Mouse (Mus musculus): ENCODE results near the gene Cfap44. TPM values are rescaled to one million over a fixed set of nuclear protein-coding genes. Genes with fewer than 3 reads are reported as not detected.

Cfap44 gene
- polyA plus RNA-seq (2014; fragmentation: Nextera tagmentation; extraction: Ambion mirVana) = 0.81 and 0.92 TPM in 2 replicates

DNA sequence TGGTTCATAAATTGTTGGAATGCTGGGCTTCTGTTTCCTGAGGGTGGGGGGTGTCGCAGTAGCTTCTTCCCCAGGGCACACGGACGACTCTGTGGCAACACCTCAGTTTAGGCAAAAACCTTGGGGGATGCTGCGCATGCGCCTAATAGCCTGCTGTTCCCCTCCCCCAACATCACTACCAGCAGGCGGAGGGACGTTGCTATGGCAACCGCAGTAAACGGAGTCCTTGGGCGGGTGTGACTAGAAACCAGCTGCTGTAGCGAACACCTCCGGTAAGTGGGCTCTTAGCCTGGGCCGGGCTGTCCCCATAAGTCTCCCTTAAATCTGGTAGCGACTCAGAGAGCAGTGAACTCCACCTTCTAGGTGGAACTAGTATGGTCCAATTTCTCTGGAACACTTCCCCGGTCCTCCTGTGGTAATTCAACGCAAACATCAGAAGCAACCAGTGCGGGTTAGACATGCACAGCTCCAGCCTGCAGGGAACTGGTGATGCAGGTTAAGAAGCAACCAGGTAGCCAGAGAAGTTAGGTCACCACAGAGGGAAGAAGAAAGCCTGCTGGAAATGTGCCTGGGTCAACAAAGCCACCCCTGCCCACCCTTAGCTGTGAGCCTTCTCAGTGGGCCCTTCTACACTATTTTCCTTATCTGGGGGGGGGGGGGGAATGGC is at the start of gene Cfap44:
Cfap44 (plus strand) TSS at position 220 of the 667 bp plus-strand sequence.
- WGBS = 2% methylated on average over 17 of the region's 17 CpGs
- peak; percentile 88 for ATAC-seq (ENCODE audit: insufficient number of reproducible peaks, low FRiP score, low TSS enrichment, low read depth)
- 0 out of 2 replicates have a peak, but pooled peaks cover 7% of the 10 kb centered on the region for H3K4me1 ChIP-seq (ENCODE audit: control insufficient read depth, insufficient read depth, low read length)
- H3K9me3 ChIP-seq (ENCODE audit: control insufficient read depth, low read length) = no peaks in the 10 kb centered on the region
- no peak within 1 kb of the TSS for H3K9ac ChIP-seq (ENCODE audit: low read length)
- no peaks in the 10 kb centered on the region for H3K27me3 ChIP-seq (ENCODE audit: control insufficient read depth, insufficient read depth, low read length)
- no peak within 1 kb of the TSS for H3K27ac ChIP-seq (replicated peaks; ENCODE audit: low read depth, low read length)
- no peak within 1 kb of the TSS for H3K4me3 ChIP-seq (ENCODE audit: low read depth, low read length)
- H3K36me3 ChIP-seq (ENCODE audit: control insufficient read depth, insufficient read depth, low read length) = no peaks in the 10 kb centered on the region
- H3K4me2 ChIP-seq (ENCODE audit: low read depth, severe bottlenecking) = peak within 1 kb of the TSS; percentile 41
- peak; percentile 96 for DNase-seq (ENCODE audit: low spot score)

DNA sequence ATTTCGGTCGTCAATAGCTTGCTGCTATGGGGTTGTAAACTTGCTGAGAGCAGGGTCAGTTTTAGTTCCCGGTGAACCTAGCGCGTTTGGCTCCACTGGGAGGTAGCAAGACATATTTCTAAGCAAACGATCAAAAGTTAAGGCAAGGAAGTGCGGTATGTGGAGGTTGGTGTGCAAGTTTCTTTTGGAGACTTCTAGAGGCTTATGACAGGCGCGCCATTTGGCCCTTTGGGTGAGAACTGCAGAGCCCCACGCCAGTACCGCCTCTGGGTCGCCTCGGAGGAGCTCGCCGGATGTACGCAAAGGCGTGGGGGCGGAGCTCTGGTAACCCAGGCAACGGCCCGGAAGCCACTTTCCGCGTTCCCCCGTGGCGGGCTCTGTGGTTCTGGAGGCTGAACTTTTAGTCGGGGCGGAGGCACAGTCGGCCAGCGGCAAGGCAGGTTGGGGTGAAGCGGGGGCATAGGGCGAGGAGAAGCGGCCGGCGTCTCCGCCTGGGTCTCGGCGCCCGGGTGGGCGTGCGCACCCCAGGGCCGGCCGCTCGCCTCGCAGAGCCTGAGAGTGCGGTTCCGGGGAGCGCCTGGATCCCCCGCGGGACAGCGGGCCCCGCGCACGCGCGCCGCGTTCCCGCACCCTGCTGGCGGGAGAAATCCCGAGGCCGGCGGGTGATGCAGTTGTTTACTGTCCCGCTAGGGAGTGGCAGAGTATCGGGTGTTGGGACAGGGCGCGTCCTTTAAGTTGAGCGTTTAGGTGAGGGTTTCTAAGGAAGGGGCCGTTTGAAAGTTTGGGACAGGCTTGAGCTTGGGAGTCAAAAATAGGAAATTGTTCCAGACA is 47.3 kb upstream of the Cfap44 start, which contains the start of gene Spice1:
Spice1 (plus strand) TSS at position 51 of the 831 bp plus-strand sequence.
- Histone ChIP-seq H3K9me3 (ENCODE audit: control insufficient read depth, low read length) (no peaks in the 10 kb centered on the region), H3K36me3 (ENCODE audit: control insufficient read depth, insufficient read depth, low read length) (no peaks in the 10 kb centered on the region), H3K4me2 (ENCODE audit: low read depth, severe bottlenecking) (peak within 1 kb of the TSS; percentile 60), H3K4me3 (ENCODE audit: low read depth, low read length) (peak within 1 kb of the TSS; percentile 80), H3K27me3 (ENCODE audit: control insufficient read depth, insufficient read depth, low read length) (no peaks in the 10 kb centered on the region), H3K4me1 (ENCODE audit: control insufficient read depth, insufficient read depth, low read length) (peaks cover 3% of the 10 kb centered on the region; the same call in 1 of the 2 replicates), H3K9ac (ENCODE audit: low read length) (peak within 1 kb of the TSS; percentile 85), H3K27ac (replicated peaks; ENCODE audit: low read depth, low read length) (peak within 1 kb of the TSS; percentile 90)
- DNase-seq (ENCODE audit: low spot score) = peak; percentile 96
- peak; percentile 98 for ATAC-seq (ENCODE audit: insufficient number of reproducible peaks, low FRiP score, low TSS enrichment, low read depth)
- under 1% methylated on average over 67 of the region's 67 CpGs for WGBS

DNA sequence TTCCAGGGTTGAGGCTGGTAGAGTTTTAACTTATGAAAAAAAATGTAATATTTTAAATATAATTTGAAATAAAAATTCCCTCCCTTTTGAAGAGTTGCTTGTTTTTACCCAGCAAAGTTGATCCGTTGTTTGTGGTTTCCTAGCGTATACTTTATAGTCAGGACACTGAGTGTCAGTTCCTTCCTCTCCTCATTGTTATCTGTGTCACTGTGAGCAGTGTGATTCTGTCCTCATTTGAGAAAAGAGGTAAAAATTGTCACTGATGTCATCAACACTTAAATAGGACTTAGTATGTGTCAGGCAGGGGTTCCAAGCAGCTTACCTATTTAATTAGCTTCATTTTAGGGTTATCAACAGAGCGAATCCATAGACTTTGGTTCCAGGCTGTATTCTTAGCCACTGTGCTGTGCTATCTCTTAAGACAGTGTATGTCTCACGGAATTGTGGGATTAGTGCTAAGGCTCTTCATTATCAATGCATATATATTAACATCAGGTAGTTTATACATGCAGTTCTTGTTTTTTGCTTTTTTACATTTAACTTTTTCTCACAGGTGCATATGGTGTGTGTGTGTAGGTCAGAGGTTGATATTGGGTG is 44.7 kb upstream of the Cfap44 start:
- 78% methylated on average over 4 of the region's 4 CpGs for WGBS
- H3K4me3 ChIP-seq (ENCODE audit: low read depth, low read length) = no peak overlapping the region
- no peak overlapping the region for H3K9ac ChIP-seq (ENCODE audit: low read length)
- H3K4me2 ChIP-seq (ENCODE audit: low read depth, severe bottlenecking) = no peak overlapping the region
- H3K9me3 ChIP-seq (ENCODE audit: control insufficient read depth, low read length) = no peaks in the 10 kb centered on the region
- no peaks in the 10 kb centered on the region for H3K36me3 ChIP-seq (ENCODE audit: control insufficient read depth, insufficient read depth, low read length)
- H3K4me1 ChIP-seq (ENCODE audit: control insufficient read depth, insufficient read depth, low read length) = peaks cover 3% of the 10 kb centered on the region; the same call in 1 of the 2 replicates
- no peaks in the 10 kb centered on the region for H3K27me3 ChIP-seq (ENCODE audit: control insufficient read depth, insufficient read depth, low read length)
- ATAC-seq (ENCODE audit: insufficient number of reproducible peaks, low FRiP score, low TSS enrichment, low read depth) = no peak
- DNase-seq (ENCODE audit: low spot score) = no peak
- no peak overlapping the region for H3K27ac ChIP-seq (replicated peaks; ENCODE audit: low read depth, low read length)

DNA sequence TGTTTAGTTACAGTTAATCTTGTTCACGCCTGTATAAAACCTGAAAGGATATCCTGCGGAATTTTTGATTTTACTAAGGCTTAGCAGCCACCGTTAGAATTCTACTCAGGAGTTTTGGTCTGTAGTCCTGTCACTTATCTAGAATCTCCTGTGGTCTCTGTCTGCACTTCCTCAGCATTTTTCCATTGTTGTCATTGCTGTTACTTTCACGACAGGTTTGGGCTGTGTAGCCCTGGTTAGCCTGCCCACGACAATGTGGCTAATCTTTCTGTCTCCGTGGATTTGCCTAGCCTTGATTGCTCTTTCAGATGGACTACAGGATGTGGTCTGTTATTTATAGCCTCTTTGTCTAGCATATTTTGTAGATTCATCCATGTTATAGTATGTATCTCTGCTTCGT is 38.3 kb upstream of the Cfap44 start:
- Histone ChIP-seq H3K4me3 (ENCODE audit: low read depth, low read length) (no peak overlapping the region), H3K36me3 (ENCODE audit: control insufficient read depth, insufficient read depth, low read length) (0 out of 2 replicates have a peak, but pooled peaks cover 2% of the 10 kb centered on the region), H3K27me3 (ENCODE audit: control insufficient read depth, insufficient read depth, low read length) (no peaks in the 10 kb centered on the region), H3K4me2 (ENCODE audit: low read depth, severe bottlenecking) (no peak overlapping the region), H3K4me1 (ENCODE audit: control insufficient read depth, insufficient read depth, low read length) (no peaks in the 10 kb centered on the region), H3K9ac (ENCODE audit: low read length) (no peak overlapping the region), H3K9me3 (ENCODE audit: control insufficient read depth, low read length) (no peaks in the 10 kb centered on the region), H3K27ac (replicated peaks; ENCODE audit: low read depth, low read length) (no peak overlapping the region)
- DNase-seq (ENCODE audit: low spot score) (no peak), ATAC-seq (ENCODE audit: insufficient number of reproducible peaks, low FRiP score, low TSS enrichment, low read depth) (no peak)
- 84% methylated on average over 7 of the region's 7 CpGs for WGBS

DNA sequence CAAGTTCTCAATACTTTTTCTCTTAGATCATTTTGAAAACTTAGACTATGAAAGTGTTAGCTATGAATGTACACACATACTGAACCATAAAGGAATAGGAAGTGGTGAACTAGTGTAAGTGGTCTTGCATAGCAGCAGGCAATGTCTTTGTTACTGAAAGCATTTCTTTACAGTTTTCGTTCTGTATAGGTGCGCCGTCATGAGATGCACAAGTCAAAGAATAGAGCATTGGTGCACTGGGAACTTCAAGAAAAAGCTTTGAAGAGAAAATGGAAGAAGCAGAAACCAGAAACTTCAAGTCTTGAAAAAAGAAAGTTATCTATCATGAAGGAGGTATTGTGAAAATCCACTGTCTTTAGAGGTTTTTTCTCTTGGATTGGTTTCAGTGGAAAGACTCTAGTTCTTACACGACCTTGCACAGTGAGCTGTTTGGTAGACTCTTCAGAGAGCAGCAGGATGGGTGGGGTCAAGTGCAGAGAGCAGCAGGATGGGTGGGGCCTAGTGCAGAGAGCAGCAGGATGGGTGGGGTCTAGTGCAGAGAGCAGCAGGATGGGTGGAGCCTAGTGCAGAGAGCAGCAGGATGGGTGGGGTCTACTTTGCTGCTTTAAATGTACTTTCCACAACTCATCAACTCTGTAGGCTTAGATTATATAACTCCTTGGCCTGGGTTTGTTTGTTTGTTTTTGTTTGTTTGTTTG is 36.9 kb upstream of the Cfap44 start:
- ATAC-seq (ENCODE audit: insufficient number of reproducible peaks, low FRiP score, low TSS enrichment, low read depth) (no peak), DNase-seq (ENCODE audit: low spot score) (no peak)
- Histone ChIP-seq H3K4me2 (ENCODE audit: low read depth, severe bottlenecking) (no peak overlapping the region), H3K36me3 (ENCODE audit: control insufficient read depth, insufficient read depth, low read length) (0 out of 2 replicates have a peak, but pooled peaks cover 2% of the 10 kb centered on the region), H3K4me1 (ENCODE audit: control insufficient read depth, insufficient read depth, low read length) (no peaks in the 10 kb centered on the region), H3K27me3 (ENCODE audit: control insufficient read depth, insufficient read depth, low read length) (no peaks in the 10 kb centered on the region), H3K27ac (replicated peaks; ENCODE audit: low read depth, low read length) (no peak overlapping the region), H3K9me3 (ENCODE audit: control insufficient read depth, low read length) (no peaks in the 10 kb centered on the region), H3K9ac (ENCODE audit: low read length) (no peak overlapping the region), H3K4me3 (ENCODE audit: low read depth, low read length) (no peak overlapping the region)
- 70% methylated on average over 4 of the region's 4 CpGs for WGBS

DNA sequence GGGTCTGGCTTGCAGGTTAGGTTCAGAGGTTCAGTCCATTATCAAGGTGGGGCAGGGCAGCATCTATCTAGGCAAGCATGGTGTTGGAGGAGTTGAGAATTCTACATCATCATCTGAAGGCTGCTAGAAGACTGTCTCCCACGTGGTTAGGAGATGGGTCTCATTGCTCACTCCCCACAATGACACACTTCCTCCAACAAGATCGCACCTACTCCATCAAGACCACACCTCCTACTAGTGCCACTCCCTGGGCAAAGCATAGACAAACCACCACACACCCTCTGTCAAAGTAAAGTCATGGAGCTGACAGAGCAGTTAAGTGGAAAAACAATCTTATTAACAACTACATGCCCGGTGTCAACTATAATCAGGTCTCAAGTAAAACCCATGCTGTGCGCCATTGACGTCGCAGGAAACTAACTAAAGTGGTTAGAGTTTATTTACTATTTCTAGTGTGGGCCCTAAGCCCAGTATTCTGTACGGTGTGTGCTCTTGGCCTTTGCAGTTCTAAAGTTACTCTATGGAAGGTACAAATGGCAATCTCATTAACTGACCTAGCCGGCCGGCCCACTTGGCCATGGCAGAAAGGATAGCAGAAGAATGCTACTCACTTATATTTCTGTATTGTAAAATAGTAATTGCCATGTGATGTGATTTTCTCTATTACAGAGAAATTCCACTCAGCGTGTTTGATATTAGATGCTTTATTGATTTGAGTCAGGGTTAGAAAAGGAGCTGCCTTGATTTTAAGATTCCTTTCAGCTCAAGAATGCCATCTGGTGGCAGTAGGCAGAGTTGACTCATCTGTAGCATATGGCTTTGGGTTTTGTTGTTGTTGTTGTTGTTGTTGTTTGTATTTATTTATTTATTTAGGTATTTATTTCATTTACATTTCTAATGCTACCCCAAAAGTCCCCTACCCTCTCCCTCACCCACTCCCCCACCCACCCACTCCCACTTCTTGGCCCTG is 32.4 kb upstream of the Cfap44 start:
- 85% methylated on average over 10 of the region's 10 CpGs for WGBS
- H3K4me2 ChIP-seq (ENCODE audit: low read depth, severe bottlenecking) = no peak overlapping the region
- H3K9me3 ChIP-seq (ENCODE audit: control insufficient read depth, low read length) = no peaks in the 10 kb centered on the region
- DNase-seq (ENCODE audit: low spot score) (no peak), ATAC-seq (ENCODE audit: insufficient number of reproducible peaks, low FRiP score, low TSS enrichment, low read depth) (no peak)
- no peak overlapping the region for H3K9ac ChIP-seq (ENCODE audit: low read length)
- H3K27ac ChIP-seq (replicated peaks; ENCODE audit: low read depth, low read length) = no peak overlapping the region
- no peaks in the 10 kb centered on the region for H3K4me1 ChIP-seq (ENCODE audit: control insufficient read depth, insufficient read depth, low read length)
- no peaks in the 10 kb centered on the region for H3K27me3 ChIP-seq (ENCODE audit: control insufficient read depth, insufficient read depth, low read length)
- no peak overlapping the region for H3K4me3 ChIP-seq (ENCODE audit: low read depth, low read length)
- 0 out of 2 replicates have a peak, but pooled peaks cover 2% of the 10 kb centered on the region for H3K36me3 ChIP-seq (ENCODE audit: control insufficient read depth, insufficient read depth, low read length)

DNA sequence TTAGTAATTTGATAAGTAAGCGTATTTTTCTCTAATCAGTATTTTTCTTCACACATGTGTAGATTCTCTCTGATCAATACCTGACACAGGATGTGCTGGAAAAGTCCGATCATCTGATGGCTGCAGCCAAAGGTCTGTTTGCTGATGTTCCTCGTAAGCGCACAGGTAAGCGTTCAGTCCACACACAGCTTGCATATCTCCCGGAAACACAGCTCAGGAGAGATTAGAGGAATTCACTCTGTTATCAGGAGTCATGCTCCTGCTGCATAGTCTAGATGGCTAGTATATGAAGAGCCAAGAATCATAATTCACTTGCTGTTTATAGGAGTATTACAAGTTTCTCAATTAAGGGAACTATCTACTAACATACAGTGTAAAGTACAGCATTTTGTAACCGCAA is 29.1 kb upstream of the Cfap44 start:
- 0 out of 2 replicates have a peak, but pooled peaks cover 5% of the 10 kb centered on the region for H3K36me3 ChIP-seq (ENCODE audit: control insufficient read depth, insufficient read depth, low read length)

More for the DNA sequence above, 29.1 kb upstream of the Cfap44 start:
- Histone ChIP-seq H3K27me3 (ENCODE audit: control insufficient read depth, insufficient read depth, low read length) (no peaks in the 10 kb centered on the region), H3K4me2 (ENCODE audit: low read depth, severe bottlenecking) (no peak overlapping the region), H3K9me3 (ENCODE audit: control insufficient read depth, low read length) (no peaks in the 10 kb centered on the region), H3K4me1 (ENCODE audit: control insufficient read depth, insufficient read depth, low read length) (no peaks in the 10 kb centered on the region), H3K27ac (replicated peaks; ENCODE audit: low read depth, low read length) (no peak overlapping the region), H3K9ac (ENCODE audit: low read length) (no peak overlapping the region), H3K4me3 (ENCODE audit: low read depth, low read length) (no peak overlapping the region)
- WGBS = 95% methylated on average over 7 of the region's 7 CpGs
- ATAC-seq (ENCODE audit: insufficient number of reproducible peaks, low FRiP score, low TSS enrichment, low read depth) = no peak
- DNase-seq (ENCODE audit: low spot score) = no peak
